8 mouse cellular contexts compared by ENCODE assay signal in the genomic region with DNA sequence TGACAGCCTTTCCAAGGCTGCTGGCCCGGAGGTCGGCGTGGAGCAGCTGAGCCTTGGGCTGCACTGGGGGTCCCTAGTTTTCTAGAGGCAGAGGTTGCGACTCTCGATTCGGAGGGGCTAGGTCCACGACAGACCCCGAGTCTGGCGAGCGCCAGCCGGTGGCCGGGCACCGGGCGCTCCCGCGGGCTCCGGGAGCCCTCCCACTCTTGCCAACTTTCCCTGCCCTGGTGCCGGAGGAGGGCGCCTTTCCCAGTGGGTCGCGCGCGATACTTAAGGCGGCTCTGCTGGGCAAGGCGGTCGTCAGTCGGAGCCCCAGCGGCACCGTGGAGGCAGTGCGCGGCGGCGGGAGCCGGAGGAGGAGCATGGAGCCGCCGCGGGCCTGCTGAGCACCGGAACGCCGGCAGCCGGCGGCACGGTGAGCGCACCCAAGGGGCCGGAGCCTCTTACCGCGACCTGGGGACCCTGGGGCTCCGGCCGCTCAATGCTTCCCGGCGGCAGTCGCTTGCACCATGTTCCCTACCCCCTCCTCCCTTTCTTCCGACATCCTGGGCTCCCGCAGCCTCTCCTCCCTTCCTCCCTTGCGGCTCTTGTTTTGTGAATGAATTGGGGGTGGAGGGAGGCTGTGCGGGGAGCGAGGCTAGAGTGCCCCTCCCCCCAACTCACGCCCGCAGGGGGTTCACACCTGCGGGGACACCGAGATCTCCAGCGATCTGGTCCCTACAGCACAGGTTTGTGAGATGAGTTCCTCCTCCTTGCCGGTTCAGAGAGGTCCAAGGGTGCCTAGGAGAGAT. TPM values are rescaled to one million over a fixed set of nuclear protein-coding genes. Genes with fewer than 3 reads are reported as not detected.
DNase-seq lines count a peak whose midpoint lies in the region; ATAC-seq and TF ChIP-seq lines count a peak whose summit lies in the region.

No protein-coding gene starts in this region.

- no peaks in the 10 kb centered on the region for H3K9me3 ChIP-seq in forebrain, embryonic 10.5 days
- no peaks in the 10 kb centered on the region for H3K9me3 ChIP-seq in heart, embryonic 14.5 days (ENCODE audit: control insufficient read depth, low read length)
- no peaks in the 10 kb centered on the region for H3K9me3 ChIP-seq in lung, embryonic 15.5 days

- peaks cover 41% of the 10 kb centered on the region for H3K4me1 ChIP-seq in forebrain, embryonic 10.5 days
- peaks cover 15 to 20% of the 10 kb centered on the region in 2 experiments for H3K4me1 ChIP-seq in heart, embryonic 14.5 days (ENCODE audit: control insufficient read depth in 2 of 2, insufficient read depth in 2 of 2, low read length in 2 of 2)
- peaks cover 31% of the 10 kb centered on the region for H3K4me1 ChIP-seq in lung, embryonic 15.5 days

- no peaks in the 10 kb centered on the region for H3K79me3 ChIP-seq in C2C12 (ENCODE audit: low read depth)

- DNase-seq in adrenal gland, postnatal 25 days = peak; percentile 78
- peak; percentile 63 for DNase-seq in forebrain, embryonic 10.5 days (ENCODE audit: extremely low spot score, low spot score)
- peak; percentile 73 to 81 for DNase-seq in kidney, postnatal 25 days
- peak; percentile 18 for DNase-seq in ovary, postnatal 10 days (ENCODE audit: low spot score)

- H3K27me3 ChIP-seq in C2C12 (ENCODE audit: control insufficient read depth, insufficient read depth, insufficient read length) = peaks cover 10% of the 10 kb centered on the region
- H3K27me3 ChIP-seq in forebrain, embryonic 10.5 days (ENCODE audit: poor library complexity, severe bottlenecking) = peaks cover 79% of the 10 kb centered on the region
- peaks cover 7% of the 10 kb centered on the region; the same call in 1 of the 2 replicates for H3K27me3 ChIP-seq in heart, embryonic 14.5 days (ENCODE audit: control insufficient read depth, insufficient read depth, low read length)
- H3K27me3 ChIP-seq in lung, embryonic 15.5 days = peaks cover 45% of the 10 kb centered on the region

- peak overlapping the region; percentile 89 for H3K4me2 ChIP-seq in heart, embryonic 14.5 days (ENCODE audit: low read length)
- H3K4me2 ChIP-seq in lung, embryonic 15.5 days = peak overlapping the region; percentile 97

- 0% methylated on average over 63 of the region's 63 CpGs for WGBS in forebrain, embryonic 10.5 days
- WGBS in heart, embryonic 14.5 days = under 1% methylated on average over 51 of the region's 63 CpGs
- WGBS in lung, embryonic 15.5 days = under 1% methylated on average over 63 of the region's 63 CpGs

- TF ChIP-seq CTCF in C2C12 (IDR thresholded peaks at IDR 0.05; ENCODE audit: control insufficient read depth, insufficient read depth, insufficient read length) = no peak

- H3K36me3 ChIP-seq in C2C12 (ENCODE audit: control insufficient read depth, insufficient read depth) = no peaks in the 10 kb centered on the region
- H3K36me3 ChIP-seq in forebrain, embryonic 10.5 days (replicated peaks) = peaks cover 16% of the 10 kb centered on the region
- peaks cover 11% of the 10 kb centered on the region; the same call in 1 of the 2 replicates for H3K36me3 ChIP-seq in heart, embryonic 14.5 days (ENCODE audit: control insufficient read depth, insufficient read depth, low read length)
- H3K36me3 ChIP-seq in lung, embryonic 15.5 days = 0 out of 2 replicates have a peak, but pooled peaks cover 3% of the 10 kb centered on the region

- peak overlapping the region; percentile 73 for H3K9ac ChIP-seq in heart, embryonic 14.5 days (ENCODE audit: low read length)
- peak overlapping the region; percentile 49 for H3K9ac ChIP-seq in lung, embryonic 15.5 days

- no peak overlapping the region for H3K4me3 ChIP-seq in C2C12 (ENCODE audit: insufficient read depth, poor library complexity, severe bottlenecking)
- H3K4me3 ChIP-seq in forebrain, embryonic 10.5 days = peak overlapping the region; percentile 73
- peak overlapping the region; percentile 43 to 58 for H3K4me3 ChIP-seq in heart, embryonic 14.5 days (ENCODE audit: control insufficient read depth in 1 of 2, insufficient read depth in 1 of 2, low read depth in 1 of 2, low read length in 2 of 2)
- H3K4me3 ChIP-seq in lung, embryonic 15.5 days = peak overlapping the region; percentile 54

- H3K27ac ChIP-seq in forebrain, embryonic 10.5 days = peak overlapping the region; percentile 80
- no peak overlapping the region for H3K27ac ChIP-seq in heart, embryonic 14.5 days (replicated peaks in 1 of 2; ENCODE audit: control insufficient read depth in 1 of 2, insufficient read depth in 1 of 2, low read depth in 2 of 2, low read length in 2 of 2)
- H3K27ac ChIP-seq in lung, embryonic 15.5 days = no peak overlapping the region

- no peaks in the 10 kb centered on the region for H3K79me2 ChIP-seq in C2C12 (ENCODE audit: control insufficient read depth, insufficient read depth)

- ATAC-seq in heart, embryonic 14.5 days (ENCODE audit: insufficient number of reproducible peaks, insufficient read depth, low FRiP score, low read depth) = peak; percentile 52; the same call in 1 of the 2 replicates
- ATAC-seq in lung, embryonic 15.5 days (ENCODE audit: borderline replicate concordance, extremely low read depth, low FRiP score, low TSS enrichment) = peak; percentile 47
- no peak for ATAC-seq in activated CD4-positive, CD25-positive, alpha-beta regulatory T cell, adult 4 months

- H3ac ChIP-seq in C2C12 (ENCODE audit: control insufficient read depth, insufficient read length, low read depth) = peak overlapping the region; percentile 31

TF ChIP-seq in C2C12, 6 proteins besides CTCF, POLR2A, EP300 and RAD21:
- TF ChIP-seq USF1 (IDR thresholded peaks at IDR 0.05; ENCODE audit: low read depth) = no peak
- no peak for TF ChIP-seq MYOD1 (IDR thresholded peaks at IDR 0.05; ENCODE audit: control insufficient read depth, insufficient read length, low read depth)
- no peak for TF ChIP-seq MAX (IDR thresholded peaks at IDR 0.05)

RNA-seq across cellular contexts. Expression of gene Has3, which starts 0.7 kb away (rescaled TPM):
- 0.16 TPM for polyA plus RNA-seq in C2C12 (2012; fragmentation: generic; extraction: Trizol)
- 0.33 and 0.55 TPM in 2 replicates for total RNA-seq in adrenal gland, postnatal 25 days (2021)
- polyA plus RNA-seq in forebrain, embryonic 10.5 days (2016; fragmentation: Nextera tagmentation; extraction: Ambion mirVana) = 0.25 and 0.26 TPM in 2 replicates
- 0.09 and 0.16 TPM in 2 replicates for polyA plus RNA-seq in heart, embryonic 14.5 days (2014; fragmentation: Nextera tagmentation; extraction: Ambion mirVana)
- polyA plus RNA-seq in lung, embryonic 15.5 days (2015; fragmentation: Nextera tagmentation; extraction: Ambion mirVana) = 0.15 and 0.23 TPM in 2 replicates
- under 1 TPM; 0.43 to 0.44 TPM for polyA plus RNA-seq in activated CD4-positive, CD25-positive, alpha-beta regulatory T cell, adult 4 months (2017; shearing (Covaris generic))

RNA-seq across cellular contexts. Expression of gene Utp4, which starts 22.7 kb away (rescaled TPM):
- polyA plus RNA-seq in C2C12 (2012; fragmentation: generic; extraction: Trizol) = 67.3 TPM
- total RNA-seq in adrenal gland, postnatal 25 days (2021) = 39.6 and 47.2 TPM in 2 replicates
- polyA plus RNA-seq in forebrain, embryonic 10.5 days (2016; fragmentation: Nextera tagmentation; extraction: Ambion mirVana) = 96.5 and 105 TPM in 2 replicates
- 39.6 and 40.2 TPM in 2 replicates for polyA plus RNA-seq in heart, embryonic 14.5 days (2014; fragmentation: Nextera tagmentation; extraction: Ambion mirVana)
- 66.5 and 68.6 TPM in 2 replicates for polyA plus RNA-seq in lung, embryonic 15.5 days (2015; fragmentation: Nextera tagmentation; extraction: Ambion mirVana)
- 10 to 100 TPM; 40.0 to 54.3 TPM for polyA plus RNA-seq in activated CD4-positive, CD25-positive, alpha-beta regulatory T cell, adult 4 months (2017; shearing (Covaris generic))

Comparison
In these comparisons a context has a peak if more than half of its experiments do, and no peak if none do; other contexts are left out.
1. DNase-seq: peak in every context shown above with its lines; median percentile 78 in adrenal gland, postnatal 25 days; 77 in kidney, postnatal 25 days; 63 in forebrain, embryonic 10.5 days; 18 in ovary, postnatal 10 days.